Mouse (Mus musculus): ENCODE results near the gene Hnrnpul1.

Hnrnpul1 gene

DNA sequence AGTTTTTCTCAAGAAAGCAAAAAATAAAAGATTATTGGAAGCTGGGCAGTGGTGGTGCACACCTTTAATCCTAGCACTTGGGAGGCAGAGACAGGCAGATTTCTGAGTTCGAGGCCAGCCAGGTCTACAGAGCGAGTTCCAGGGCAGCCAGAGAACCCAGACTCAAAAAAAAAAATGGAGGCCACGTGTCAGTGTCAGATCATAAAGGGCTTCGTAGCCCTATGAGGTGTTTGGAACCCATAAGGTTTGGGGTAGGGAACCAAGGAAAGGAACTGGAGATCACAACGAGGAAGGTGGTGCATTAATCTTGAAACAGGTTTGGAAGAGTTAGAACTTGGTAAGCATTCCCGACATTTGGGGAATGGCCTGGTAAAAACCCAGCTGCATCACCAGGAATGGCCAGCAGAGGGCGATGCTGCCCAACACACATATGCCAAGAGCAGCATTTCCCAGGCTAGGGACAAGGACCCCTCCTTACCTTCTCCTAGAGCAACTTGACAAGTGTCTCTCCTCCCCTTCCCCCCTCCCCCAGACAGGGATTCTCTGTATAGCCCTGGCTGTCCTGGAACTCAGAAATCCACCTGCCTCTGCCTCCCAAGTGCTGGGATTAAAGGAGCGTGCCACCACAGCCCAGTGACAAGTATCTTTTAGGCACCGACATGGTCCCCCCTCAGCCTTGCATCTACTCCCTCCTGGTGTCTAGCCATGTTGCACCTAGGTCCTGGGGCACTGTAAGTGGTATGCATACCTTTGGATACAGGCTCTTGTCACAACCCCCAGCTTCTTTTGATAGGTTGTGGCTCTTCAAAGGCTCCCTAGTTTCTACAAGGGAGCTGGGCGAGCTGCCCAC lies 34.6 kb downstream of the Hnrnpul1 start:
- DNase-seq (ENCODE audit: low read depth), result peak; percentile 58

DNA sequence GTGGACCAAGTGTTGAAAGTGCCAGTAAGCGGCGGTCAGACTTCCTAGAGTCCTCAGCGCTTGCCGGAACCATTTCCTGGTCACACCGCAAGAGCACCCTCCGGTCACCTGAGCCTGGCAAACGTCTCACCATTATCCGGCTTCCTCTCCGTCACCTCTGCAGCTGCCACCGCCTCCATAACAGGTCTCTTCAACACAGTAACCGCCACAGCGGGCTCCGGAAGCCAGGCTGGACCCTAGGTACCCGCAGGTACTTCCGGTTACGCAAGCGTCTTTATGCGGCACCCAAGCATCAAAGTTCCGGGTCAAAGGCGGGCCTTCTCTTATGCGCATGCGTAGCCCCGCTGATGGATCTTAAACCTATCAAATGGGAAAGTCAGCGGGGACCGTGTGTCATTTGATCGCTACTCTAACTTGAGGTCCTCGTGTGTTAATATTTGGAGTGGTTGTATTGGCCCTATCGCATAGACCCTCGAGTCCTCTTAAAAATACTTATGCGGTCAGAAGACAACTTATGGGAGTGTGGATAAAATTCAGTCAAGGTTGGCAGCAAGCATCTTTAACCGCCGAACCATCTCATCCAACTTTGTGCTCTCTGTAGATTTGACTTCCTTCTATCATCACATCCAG lies 35.7 kb downstream of the Hnrnpul1 start, which contains the start of gene Ccdc97:
Gene Ccdc97 (minus strand): TSS at position 301 of the 630 bp plus-strand sequence.
- peak; percentile 98 for DNase-seq (ENCODE audit: low read depth)

GRCm38 (mm10) chr7:25717478-25717877 lies 37.1 kb downstream of the Hnrnpul1 start:
- DNase-seq (ENCODE audit: low read depth), result no peak

- no peak for DNase-seq (ENCODE audit: low read depth)
Observed at GRCm38 (mm10) chr7:25715731-25716271, 38.8 kb downstream of the Hnrnpul1 start.

GRCm38 (mm10) chr7:25714581-25714980 lies 40.0 kb downstream of the Hnrnpul1 start:
- no peak for DNase-seq (ENCODE audit: low read depth)

DNA sequence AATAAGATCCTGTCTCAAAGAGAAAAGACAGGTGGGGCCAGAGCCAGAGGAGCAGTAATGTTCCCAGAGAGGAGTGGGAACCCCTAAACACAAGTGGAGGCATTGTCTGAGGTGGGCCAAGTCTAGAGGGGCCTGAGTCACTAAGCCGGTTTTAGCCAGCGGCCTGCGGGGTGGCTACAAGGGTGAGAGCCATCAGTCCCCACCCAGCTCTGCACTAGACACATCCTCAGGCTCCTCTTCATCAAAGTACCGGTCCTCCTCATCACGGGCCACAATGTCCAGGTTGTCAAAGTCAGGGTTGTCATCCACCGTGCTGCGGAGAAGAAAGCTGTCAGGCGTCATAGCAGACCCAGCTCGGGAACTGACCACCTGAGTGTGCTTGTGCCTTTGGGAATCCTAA lies 41.8 kb downstream of the Hnrnpul1 start:
- DNase-seq (ENCODE audit: low read depth), result no peak

DNA sequence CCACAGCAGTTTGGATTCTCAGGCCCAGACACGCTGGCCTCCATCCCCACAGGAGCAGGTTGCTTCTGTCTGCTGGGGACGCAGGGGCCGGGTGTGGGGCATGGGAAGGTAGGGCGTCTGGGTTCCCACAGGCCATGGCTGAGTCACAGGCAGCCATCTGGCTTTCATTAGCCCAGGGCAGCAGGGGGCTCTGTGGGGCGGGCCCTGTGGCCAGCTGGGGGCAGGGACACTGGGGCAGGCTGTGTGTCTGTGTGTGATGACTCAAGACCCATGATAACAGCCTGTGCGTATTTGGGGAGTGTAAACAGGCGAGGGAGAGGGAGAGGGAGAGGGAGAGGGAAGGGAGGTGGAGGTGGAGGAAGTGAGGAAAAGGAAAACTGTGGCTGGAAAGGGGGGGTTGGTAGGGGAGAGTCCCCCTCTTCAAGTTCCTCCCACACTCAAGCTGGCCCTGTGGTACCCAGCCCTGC lies 42.8 kb downstream of the Hnrnpul1 start:
- DNase-seq (ENCODE audit: low read depth), result peak; percentile 53

DNA sequence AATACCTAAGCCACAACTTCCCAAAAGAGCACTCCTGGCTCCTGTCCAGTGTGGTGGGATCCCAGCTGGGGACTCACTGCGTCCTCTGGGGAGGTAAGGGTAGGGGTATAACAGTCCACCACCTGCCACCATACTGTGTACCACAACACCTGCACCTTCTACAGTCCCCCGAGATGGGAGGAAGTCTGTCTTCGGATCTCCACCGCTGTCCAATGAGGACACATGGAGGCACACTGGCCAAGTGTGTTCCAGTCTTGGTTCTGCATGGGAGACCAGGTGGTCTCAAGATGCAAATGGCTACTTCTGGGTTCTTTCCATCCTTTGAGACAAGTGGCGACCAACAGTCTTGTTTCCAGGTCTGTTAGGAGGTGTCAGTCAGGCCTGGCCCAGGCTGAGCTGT lies 43.4 kb downstream of the Hnrnpul1 start:
- no peak for DNase-seq (ENCODE audit: low read depth)

DNA sequence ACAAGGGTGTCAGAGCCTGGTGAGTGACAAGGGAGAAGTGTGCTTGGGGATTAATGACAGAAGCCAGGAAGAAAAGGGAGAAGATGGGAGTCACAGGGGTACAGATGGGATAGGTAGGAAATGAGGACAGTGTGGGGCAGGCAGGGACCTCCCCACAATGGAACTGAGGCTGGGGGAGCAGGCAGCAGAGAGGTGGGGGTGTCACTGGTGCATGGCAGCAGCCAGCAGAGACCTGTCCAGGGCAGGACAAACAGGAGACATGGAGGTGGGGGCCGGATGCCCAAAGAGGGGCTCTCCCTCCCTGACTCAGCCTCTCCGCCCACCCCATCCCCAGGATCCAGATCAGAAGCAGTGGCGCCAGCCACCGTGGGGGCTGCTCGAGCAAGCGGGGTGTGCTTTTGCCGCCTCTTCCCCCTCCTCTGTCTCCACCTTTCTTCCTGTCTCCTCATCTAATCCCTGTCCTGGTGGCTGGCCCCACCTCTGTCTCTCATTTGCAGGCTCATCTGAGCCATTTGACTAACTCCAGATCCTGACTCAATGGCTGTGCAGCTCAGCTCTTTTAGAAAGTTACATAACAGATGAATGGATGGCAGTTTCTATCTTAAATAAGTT lies 43.9 kb downstream of the Hnrnpul1 start:
- DNase-seq (ENCODE audit: low read depth), result no peak

- DNase-seq (ENCODE audit: low read depth), result no peak
Observed at GRCm38 (mm10) chr7:25709961-25710360, 44.6 kb downstream of the Hnrnpul1 start.

GRCm38 (mm10) chr7:25707581-25708292 lies 46.8 kb downstream of the Hnrnpul1 start:
- DNase-seq (ENCODE audit: low read depth), result no peak

DNA sequence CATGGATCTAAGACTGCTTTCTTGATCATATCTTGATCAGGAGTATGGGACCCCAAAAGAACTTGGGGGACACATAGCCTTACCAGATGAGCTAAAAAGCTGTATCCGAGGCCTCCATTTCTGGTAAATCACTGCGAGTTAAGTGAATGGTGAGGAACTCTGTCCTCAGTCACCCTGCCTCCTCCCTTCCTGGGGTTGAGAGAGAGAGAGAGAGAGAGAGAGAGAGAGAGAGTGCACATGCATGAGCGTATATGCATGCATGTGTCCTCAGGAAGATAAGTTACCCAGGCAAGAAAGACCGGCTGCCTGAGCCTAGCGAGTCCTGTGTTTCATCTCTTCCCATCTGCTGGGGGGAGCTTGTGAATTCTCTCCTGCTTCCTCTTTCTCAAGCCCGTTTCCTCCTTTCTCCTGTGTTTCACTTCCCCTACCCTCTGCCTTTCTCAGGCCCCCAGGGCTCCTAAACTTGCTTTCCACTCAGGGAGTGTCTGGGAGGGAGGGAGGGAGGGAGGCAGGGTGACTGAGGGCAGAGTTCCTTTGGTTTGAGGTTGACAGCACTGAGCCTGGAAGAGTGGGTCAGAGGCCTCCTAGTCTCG lies 47.9 kb downstream of the Hnrnpul1 start:
- DNase-seq (ENCODE audit: low read depth), result no peak

- no peak for DNase-seq (ENCODE audit: low read depth)
Observed at GRCm38 (mm10) chr7:25705801-25706251, 48.7 kb downstream of the Hnrnpul1 start.

- no peak for DNase-seq (ENCODE audit: low read depth)
Observed at GRCm38 (mm10) chr7:25704716-25705364, 49.7 kb downstream of the Hnrnpul1 start.

GRCm38 (mm10) chr7:25703793-25704494 lies 50.6 kb downstream of the Hnrnpul1 start:
- DNase-seq (ENCODE audit: low read depth), result no peak

GRCm38 (mm10) chr7:25702350-25702749 lies 52.2 kb downstream of the Hnrnpul1 start:
- DNase-seq (ENCODE audit: low read depth), result no peak

GRCm38 (mm10) chr7:25700732-25701131 lies 53.8 kb downstream of the Hnrnpul1 start:
- DNase-seq (ENCODE audit: low read depth), result no peak

- DNase-seq (ENCODE audit: low read depth), result no peak
Observed at GRCm38 (mm10) chr7:25699851-25700250, 54.7 kb downstream of the Hnrnpul1 start.

GRCm38 (mm10) chr7:25694104-25694503 lies 60.5 kb downstream of the Hnrnpul1 start:
- no peak for DNase-seq (ENCODE audit: low read depth)

- DNase-seq (ENCODE audit: low read depth), result no peak
Observed at GRCm38 (mm10) chr7:25690051-25690450, 64.5 kb downstream of the Hnrnpul1 start.

All from c-Kit-positive CD71-negative TER-119-negative erythroid progenitor cells, embryonic 14.5 days (primary cell).